Mouse (Mus musculus): ENCODE results near the gene Cst7. TPM values are rescaled to one million over a fixed set of nuclear protein-coding genes. Genes with fewer than 3 reads are reported as not detected.

Gene Cst7
- total RNA-seq, 2 experiments from 2014 or later = not detected

- no peak for DNase-seq (ENCODE audit: low spot score in 2 of 2)
- intact Hi-C loops (cut with DNase I) = no loop called here
These were observed 51.5 kb downstream of the Cst7 start for GRCm38 (mm10) chr2:150621698-150622097.

- intact Hi-C loops (cut with DNase I) = no loop called here
These were observed 53.7 kb downstream of the Cst7 start for GRCm38 (mm10) chr2:150623957-150624356.

GRCm38 (mm10) chr2:150624926-150625325 is 54.7 kb downstream of the Cst7 start:
- no peak for DNase-seq (ENCODE audit: low spot score in 2 of 2)
- intact Hi-C loops (cut with DNase I) = no loop called here

More at GRCm38 (mm10) chr2:150623957-150624356, 53.7 kb downstream of the Cst7 start:
- no peak for DNase-seq (ENCODE audit: low spot score in 2 of 2)

- intact Hi-C loops (cut with DNase I) = no loop called here
- DNase-seq (ENCODE audit: low spot score in 2 of 2) = no peak
These were observed 56.9 kb downstream of the Cst7 start for GRCm38 (mm10) chr2:150627140-150627539.

Other genes starting within 250 kb of the Cst7 start
- 1 to 10 TPM; 2.4 to 2.9 TPM for gene Gm10130, start 246.7 kb upstream of the Cst7 start, total RNA-seq (2021)
- 1 to 10 TPM; 8.6 to 9.5 TPM for gene 3300002I08Rik, start 207.7 kb upstream of the Cst7 start, total RNA-seq (2021)
- gene Zfp442, start 118.9 kb upstream of the Cst7 start, total RNA-seq (2021) = 1 to 10 TPM; 6.3 to 9.0 TPM
- under 1 TPM; 0.14 to 0.22 TPM for gene Zfp345, start 85.3 kb upstream of the Cst7 start, total RNA-seq (2021)
- gene Apmap, start 38.2 kb downstream of the Cst7 start, total RNA-seq (2021) = 10 to 100 TPM; 46.2 to 62.4 TPM
- gene Acss1, start 98.1 kb downstream of the Cst7 start, total RNA-seq (2021) = 10 to 100 TPM; 18.1 to 18.5 TPM
- under 1 TPM in 1 of 2 experiments, not detected in 1; 0.09 TPM for gene Vsx1, start 118.9 kb downstream of the Cst7 start, total RNA-seq (2021)
- gene Entpd6, start 178.6 kb downstream of the Cst7 start, total RNA-seq (2021) = 10 to 100 TPM; 43.7 to 49.4 TPM
- gene Pygb, start 216.3 kb downstream of the Cst7 start, total RNA-seq (2021) = 100 to 1,000 TPM; 116 to 126 TPM

Measured in left cerebral cortex, postnatal 36 days (tissue).